Mouse (Mus musculus): ENCODE results near the gene Cdc40.
"Not testable (repeated sequence)": the region's sequence is repeated elsewhere in the genome, so short reads cannot be mapped to it uniquely, and the experiment has no call there.

Gene Cdc40

GRCm38 (mm10) chr10:40857599-40857998, 25.5 kb downstream of the Cdc40 start:
- DNase-seq: no peak

- DNase-seq: no peak
Measured at GRCm38 (mm10) chr10:40856703-40857102, 26.4 kb downstream of the Cdc40 start.

- no peak for DNase-seq
Measured at GRCm38 (mm10) chr10:40855616-40856015, 27.5 kb downstream of the Cdc40 start.

GRCm38 (mm10) chr10:40851138-40851537, 32.0 kb downstream of the Cdc40 start:
- no peak for DNase-seq

GRCm38 (mm10) chr10:40850644-40851043, 32.5 kb downstream of the Cdc40 start:
- no peak for DNase-seq

- no peak for DNase-seq
Measured at GRCm38 (mm10) chr10:40847176-40847874, 35.8 kb downstream of the Cdc40 start.

GRCm38 (mm10) chr10:40845626-40846025, 37.5 kb downstream of the Cdc40 start:
- DNase-seq: no peak

GRCm38 (mm10) chr10:40844546-40844945, 38.6 kb downstream of the Cdc40 start:
- no peak for DNase-seq

- no peak for DNase-seq
Measured at GRCm38 (mm10) chr10:40843841-40844240, 39.3 kb downstream of the Cdc40 start.

- no peak for DNase-seq
Measured at GRCm38 (mm10) chr10:40840086-40840485, 43.0 kb downstream of the Cdc40 start.

GRCm38 (mm10) chr10:40831267-40831666, 51.8 kb downstream of the Cdc40 start:
- no peak for DNase-seq

GRCm38 (mm10) chr10:40830312-40830711, 52.8 kb downstream of the Cdc40 start:
- DNase-seq: no peak

- DNase-seq: no peak
Measured at GRCm38 (mm10) chr10:40827706-40828105, 55.4 kb downstream of the Cdc40 start.

GRCm38 (mm10) chr10:40825952-40826351, 57.2 kb downstream of the Cdc40 start:
- DNase-seq: no peak

- no peak for DNase-seq
Measured at GRCm38 (mm10) chr10:40816471-40816870, 66.6 kb downstream of the Cdc40 start.

- no peak for DNase-seq
Measured at GRCm38 (mm10) chr10:40813627-40814026, 69.5 kb downstream of the Cdc40 start.

- not testable (repeated sequence) for DNase-seq
Measured at GRCm38 (mm10) chr10:40809411-40809910, 73.7 kb downstream of the Cdc40 start.

- no peak for DNase-seq
Measured at GRCm38 (mm10) chr10:40806221-40806620, 76.9 kb downstream of the Cdc40 start.

- DNase-seq: no peak
Measured at GRCm38 (mm10) chr10:40805221-40805620, 77.9 kb downstream of the Cdc40 start.

- DNase-seq: no peak
Measured at GRCm38 (mm10) chr10:40792115-40792514, 91.0 kb downstream of the Cdc40 start.

GRCm38 (mm10) chr10:40790406-40790805, 92.7 kb downstream of the Cdc40 start:
- DNase-seq: no peak
